Mouse (Mus musculus): ENCODE data around the gene Git1.
A peak's percentile ranks its signal among the peaks of the same experiment; 100 is the strongest.

GRCm38 (mm10) chr11:77501392-77501791 lies 8.0 kb downstream of the Git1 start:
- TF ChIP-seq CTCF (IDR thresholded peaks at IDR 0.05) (peak; percentile 94), EP300 (IDR thresholded peaks at IDR 0.05; ENCODE audit: insufficient read depth, low read depth, low read length) (no peak), POLR2A (IDR thresholded peaks at IDR 0.05; ENCODE audit: insufficient read depth, low read depth, low read length) (no peak)
